8 mouse cellular contexts compared by ENCODE assay signal in genomic region chr6:143609100-143609499, GRCm38 (mm10).
A peak's percentile ranks its signal among the peaks of the same experiment; 100 is the strongest.
DNase-seq lines count a peak whose midpoint lies in the region; ATAC-seq lines count a peak whose summit lies in the region.

No protein-coding gene starts in this region.

- no peak overlapping the region for H3K4me2 ChIP-seq in neural tube, embryonic 15.5 days

- H3K9ac ChIP-seq in neural tube, embryonic 15.5 days (replicated peaks), result no peak overlapping the region

- H3K4me3 ChIP-seq in neural tube, embryonic 15.5 days (replicated peaks), result no peak overlapping the region

- H3K9me3 ChIP-seq in neural tube, embryonic 15.5 days (replicated peaks), result no peaks in the 10 kb centered on the region

- no peaks in the 10 kb centered on the region for H3K36me3 ChIP-seq in neural tube, embryonic 15.5 days

- H3K27ac ChIP-seq in neural tube, embryonic 15.5 days (replicated peaks), result no peak overlapping the region

- no peaks in the 10 kb centered on the region for H3K27me3 ChIP-seq in neural tube, embryonic 15.5 days (replicated peaks)

- ATAC-seq in cerebellum, adult (ENCODE audit: insufficient number of reproducible peaks, low FRiP score, low TSS enrichment), result no peak
- ATAC-seq in neural tube, embryonic 15.5 days (ENCODE audit: low FRiP score), result no peak

- DNase-seq in cerebellum, postnatal 14 days, result peak; percentile 6 to 19
- peak; percentile 27 for DNase-seq in neural tube, embryonic 10.5 days (ENCODE audit: extremely low spot score, low spot score)
- peak; percentile 22 for DNase-seq in embryo, embryonic 11.5 days (ENCODE audit: low read depth, low spot score)
- peak; percentile 9 to 10 for DNase-seq in natural killer cell, adult 2 months (ENCODE audit: low spot score in 2 of 2)
- no peak for DNase-seq in left cerebral cortex, adult 8-10 months (ENCODE audit: low spot score in 2 of 2)
- no peak for DNase-seq in spleen, postnatal 14 days (ENCODE audit: low spot score in 2 of 2)

- peaks cover 4% of the 10 kb centered on the region; the same call in 1 of the 2 replicates for H3K4me1 ChIP-seq in neural tube, embryonic 15.5 days

- 78% methylated on average over 1 of the region's 1 CpGs for WGBS in neural tube, embryonic 15.5 days

Comparison
In these comparisons a context has a peak if more than half of its experiments do, and no peak if none do; other contexts are left out.
1. DNase-seq: peak in cerebellum, postnatal 14 days (2 of 2), neural tube, embryonic 10.5 days (single experiment), embryo, embryonic 11.5 days (single experiment) and natural killer cell, adult 2 months (2 of 2); none in left cerebral cortex, adult 8-10 months (0 of 2) and spleen, postnatal 14 days (0 of 2).